Mouse (Mus musculus): ENCODE results near the gene Dock7. TPM values are rescaled to one million over a fixed set of nuclear protein-coding genes. Genes with fewer than 3 reads are reported as not detected.

Dock7 gene
- polyA plus RNA-seq (2012; rRNA removed; ENCODE audit: low replicate concordance): 15.4 and 19.9 TPM in 2 replicates

DNA sequence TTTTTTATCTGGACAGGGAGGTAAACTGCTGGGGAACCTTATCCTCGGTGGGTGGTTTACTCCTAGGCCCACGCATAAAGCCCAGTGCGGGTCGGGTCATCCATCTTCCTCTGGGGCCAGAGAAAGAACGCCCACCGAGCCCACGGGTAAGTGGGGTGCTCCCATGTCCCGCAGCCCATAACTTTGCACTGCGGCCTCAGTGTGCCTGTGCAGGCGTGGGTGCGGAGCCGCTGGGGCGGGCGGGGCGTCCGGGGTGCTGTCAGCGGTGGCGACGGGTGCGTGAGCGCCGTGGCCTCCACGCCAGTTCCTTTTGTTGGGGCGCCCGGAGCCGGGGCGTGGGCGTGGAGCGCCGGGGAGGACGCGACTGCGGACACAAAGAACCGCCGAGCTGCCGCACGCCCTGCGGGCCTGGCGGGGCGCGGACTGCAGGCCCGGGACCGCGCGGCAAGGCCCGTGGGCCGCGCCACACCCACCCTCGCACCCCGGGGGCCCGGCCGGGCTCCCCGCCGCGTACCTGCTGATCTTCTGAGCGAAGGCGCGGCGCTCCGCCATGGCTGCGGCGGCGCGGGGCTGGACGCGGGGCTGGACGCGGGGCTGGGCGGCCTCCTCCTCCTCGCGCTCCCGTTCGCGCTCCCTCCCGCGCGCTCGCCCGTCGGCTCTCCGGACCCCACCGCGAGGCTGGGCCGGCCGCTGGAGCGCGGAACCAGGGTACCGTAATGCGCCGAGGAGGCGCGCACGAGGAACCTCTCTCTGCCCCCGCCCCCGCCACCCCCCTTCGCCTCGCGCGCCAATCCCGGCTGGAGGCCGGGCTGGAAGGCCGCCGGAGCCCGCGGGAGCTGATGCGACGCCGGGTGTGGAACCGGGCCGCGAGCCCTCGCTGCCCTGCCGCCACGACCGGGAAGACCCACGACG lies at the start of gene Dock7:
Gene Dock7, minus strand, starts transcription at position 705 of the 912 bp plus-strand sequence.

DNA sequence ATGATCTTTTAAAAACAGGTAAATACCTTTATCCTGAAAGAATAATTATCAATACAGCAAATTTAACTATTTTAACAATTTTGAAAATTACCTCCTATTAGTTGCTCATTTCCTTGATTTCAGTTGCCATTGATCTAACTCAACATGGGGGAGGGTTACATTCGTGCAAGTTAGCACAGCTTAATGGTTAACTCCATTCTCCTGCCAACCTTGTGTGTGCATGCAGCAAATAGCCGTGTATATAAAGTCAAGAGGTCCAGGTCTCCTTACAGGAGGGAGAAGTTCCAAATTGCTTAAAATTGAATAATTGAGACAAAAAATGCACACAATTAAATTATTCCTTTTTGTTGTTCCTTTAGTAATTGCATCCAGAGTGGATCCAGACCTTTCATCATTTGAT lies 90.0 kb downstream of the Dock7 start, which contains the start of gene Angptl3:
Gene Angptl3, plus strand, starts transcription at position 269 of the 400 bp plus-strand sequence.

DNA sequence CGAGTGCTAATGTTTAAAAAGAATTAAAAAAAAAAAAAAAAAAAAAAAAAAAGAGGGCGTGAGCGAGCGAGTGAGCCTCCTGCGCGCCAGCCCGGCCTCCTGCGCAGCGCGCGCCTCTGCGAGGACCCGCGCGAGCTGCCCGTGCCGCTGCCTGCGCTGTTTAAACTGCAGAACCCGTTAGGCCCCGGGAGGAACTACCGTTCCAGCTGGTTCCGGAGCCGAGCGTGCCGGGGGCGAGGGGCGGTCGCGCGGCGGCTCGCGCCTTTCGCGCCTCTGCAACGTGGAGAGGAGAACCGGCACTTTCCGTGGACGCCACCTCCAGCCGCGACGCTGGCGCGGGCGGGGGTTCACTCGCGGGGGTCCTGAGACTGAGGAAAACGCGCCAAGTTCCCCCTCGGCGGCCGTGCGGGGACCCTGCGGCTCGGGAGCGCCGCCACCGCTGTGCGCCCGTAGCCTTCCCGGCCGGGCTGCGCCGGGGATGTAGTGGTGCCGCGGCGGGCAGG lies 197.1 kb downstream of the Dock7 start, which contains the start of gene Usp1:
Gene Usp1, plus strand, starts transcription at position 243 of the 503 bp plus-strand sequence.

Other genes starting within 250 kb of the Dock7 start
- gene Usp1, start 197.1 kb downstream of the Dock7 start, polyA plus RNA-seq (2012; rRNA removed; ENCODE audit: low replicate concordance): 11.7 and 245 TPM in 2 replicates
- 0.33 and 0.36 TPM in 2 replicates for gene Angptl3, start 90.0 kb downstream of the Dock7 start, polyA plus RNA-seq (2012; rRNA removed; ENCODE audit: low replicate concordance)
- gene Atg4c, start 73.0 kb upstream of the Dock7 start, polyA plus RNA-seq (2012; rRNA removed; ENCODE audit: low replicate concordance): 1.9 and 3.7 TPM in 2 replicates
- 0.25 and 0.52 TPM in 2 replicates for gene Gm12689, start 175.0 kb upstream of the Dock7 start, polyA plus RNA-seq (2012; rRNA removed; ENCODE audit: low replicate concordance)